Mouse (Mus musculus) MEL (cell line): ENCODE results near the gene Sdhaf4. TPM values are rescaled to one million over a fixed set of nuclear protein-coding genes. Genes with fewer than 3 reads are reported as not detected.

Source experiments
- DNase-seq: peaks from one replicate; pipeline ENCODE4 v3.0.0; 2011; ENCODE audit warnings: low read depth, low spot score
- H3K27ac ChIP-seq: 2 replicates; pipeline ENCODE4 v1.5.1; 2012; ENCODE audit warnings: low read depth, mild to moderate bottlenecking, control low read depth, low read length, moderate library complexity; ENCODE audit not compliant: control insufficient read depth
- H3K27me3 ChIP-seq, 2 experiments: fragments of 150-350 bp in 1 of 2; sonication (generic) in 1 of 2; 2 replicates each; pipeline ENCODE4 v1.6.1; 2012; ENCODE audit warnings: low read length in 2 of 2, mild to moderate bottlenecking in 2 of 2, improper control_type of control experiment in 1 of 2, moderate library complexity in 1 of 2; ENCODE audit not compliant: insufficient read depth in 2 of 2, control insufficient read depth in 1 of 2
- H3K36me3 ChIP-seq, 2 experiments: 2 replicates each; pipeline ENCODE4 v1.6.1; 2012 to 2014; ENCODE audit warnings: low read length in 2 of 2, improper control_type of control experiment in 1 of 2, inconsistent platforms in 1 of 2, mild to moderate bottlenecking in 1 of 2; ENCODE audit not compliant: insufficient read depth in 2 of 2, control insufficient read depth in 1 of 2
- H3K4me1 ChIP-seq, 2 experiments: fragments of 150-350 bp in 1 of 2; sonication (generic) in 1 of 2; 2 replicates each; pipeline ENCODE4 v1.6.1; 2012; ENCODE audit warnings: low read length in 2 of 2, improper control_type of control experiment in 1 of 2, mild to moderate bottlenecking in 1 of 2; ENCODE audit not compliant: insufficient read depth in 2 of 2, control insufficient read depth in 1 of 2
- H3K4me3 ChIP-seq, 2 experiments: fragments of 150-350 bp in 1 of 2; sonication (generic) in 1 of 2; 2 replicates each; pipeline ENCODE4 v1.5.1; 2012; ENCODE audit warnings: low read depth in 2 of 2, low read length in 2 of 2, mild to moderate bottlenecking in 2 of 2, moderate library complexity in 2 of 2, control low read depth in 1 of 2, improper control_type of control experiment in 1 of 2; ENCODE audit not compliant: control insufficient read depth in 1 of 2, insufficient read depth in 1 of 2
- H3K79me2 ChIP-seq: 2 replicates; pipeline ENCODE4 v1.6.1; 2012; ENCODE audit warnings: mild to moderate bottlenecking, low read length, moderate library complexity; ENCODE audit not compliant: control insufficient read depth, poor library complexity, insufficient read depth
- H3K9ac ChIP-seq: 2 replicates; pipeline ENCODE4 v1.6.1; 2012; ENCODE audit warnings: low read depth, mild to moderate bottlenecking, control low read depth, low read length, moderate library complexity; ENCODE audit not compliant: control insufficient read depth, poor library complexity, severe bottlenecking
- H3K9me3 ChIP-seq: fragments of 150-350 bp; sonication (generic); replicated peaks from 2 replicates; pipeline ENCODE4 v1.6.1; 2012; ENCODE audit warnings: mild to moderate bottlenecking, low read length, improper control_type of control experiment, moderate library complexity; ENCODE audit not compliant: insufficient read depth
- CHD1 ChIP-seq: IDR thresholded peaks from 2 replicates; pipeline ENCODE4 v1.6.1; 2012; ENCODE audit warnings: low read depth, mild to moderate bottlenecking, inconsistent platforms, low read length, improper control_type of control experiment
- E2F4 ChIP-seq: IDR thresholded peaks from 2 replicates; pipeline ENCODE4 v1.6.1; 2011; ENCODE audit warnings: low read depth, low read length, improper control_type of control experiment, borderline replicate concordance
- ETS1 ChIP-seq: IDR thresholded peaks from 2 replicates; pipeline ENCODE4 v1.6.1; 2012; ENCODE audit warnings: low read depth, mild to moderate bottlenecking, inconsistent platforms, low read length, improper control_type of control experiment, moderate library complexity
- GABPA ChIP-seq: IDR thresholded peaks from 2 replicates; pipeline ENCODE4 v1.6.1; 2012; ENCODE audit warnings: low read depth, mild to moderate bottlenecking, inconsistent platforms, low read length, improper control_type of control experiment, moderate library complexity
- GATA1 ChIP-seq: IDR thresholded peaks from 2 replicates; pipeline ENCODE4 v1.6.1; 2011; ENCODE audit warnings: low read depth, low read length, improper control_type of control experiment
- MAX ChIP-seq: IDR thresholded peaks from 2 replicates; pipeline ENCODE4 v1.6.1; 2011; ENCODE audit warnings: low read length, improper control_type of control experiment
- MAZ ChIP-seq: IDR thresholded peaks from 2 replicates; pipeline ENCODE4 v1.6.1; 2012; ENCODE audit warnings: low read depth, mild to moderate bottlenecking, inconsistent platforms, low read length, improper control_type of control experiment
- MXI1 ChIP-seq: IDR thresholded peaks from 2 replicates; pipeline ENCODE4 v1.6.1; 2011; ENCODE audit warnings: mild to moderate bottlenecking, low read depth, low read length, improper control_type of control experiment
- MYC ChIP-seq: IDR thresholded peaks from 2 replicates; pipeline ENCODE4 v1.6.1; 2011; ENCODE audit warnings: low read depth, mild to moderate bottlenecking, low read length, improper control_type of control experiment, moderate library complexity
- POLR2AphosphoS2 ChIP-seq: IDR thresholded peaks from 2 replicates; pipeline ENCODE4 v1.6.1; 2011; ENCODE audit warnings: low read length, improper control_type of control experiment
- POLR2AphosphoS5 ChIP-seq: IDR thresholded peaks from 2 replicates; pipeline ENCODE4 v1.6.1; 2012; ENCODE audit warnings: low read depth, borderline replicate concordance, mild to moderate bottlenecking, inconsistent platforms, low read length, moderate library complexity, mixed read lengths
- RAD21 ChIP-seq: IDR thresholded peaks from 2 replicates; pipeline ENCODE4 v1.6.1; 2011; ENCODE audit warnings: mild to moderate bottlenecking, low read depth, low read length, improper control_type of control experiment
- RCOR1 ChIP-seq: IDR thresholded peaks from 2 replicates; pipeline ENCODE4 v1.6.1; 2012; ENCODE audit warnings: low read depth, mild to moderate bottlenecking, inconsistent platforms, low read length, improper control_type of control experiment
- SIN3A ChIP-seq: IDR thresholded peaks from 2 replicates; pipeline ENCODE4 v1.6.1; 2012; ENCODE audit warnings: low read length, improper control_type of control experiment, inconsistent platforms
- TCF12 ChIP-seq: IDR thresholded peaks from 2 replicates; pipeline ENCODE4 v1.6.1; 2014; ENCODE audit warnings: low read depth, mild to moderate bottlenecking, inconsistent platforms, low read length, improper control_type of control experiment, moderate library complexity
- USF1 ChIP-seq: IDR thresholded peaks from 2 replicates; pipeline ENCODE4 v1.6.1; 2014; ENCODE audit warnings: low read depth, mild to moderate bottlenecking, inconsistent platforms, low read length, improper control_type of control experiment, moderate library complexity
- USF2 ChIP-seq, 2 experiments: IDR thresholded peaks; 2 replicates each; pipeline ENCODE4 v1.6.1; 2011 to 2012; ENCODE audit warnings: improper control_type of control experiment in 2 of 2, low read length in 2 of 2, borderline replicate concordance in 1 of 2, inconsistent platforms in 1 of 2, low read depth in 1 of 2, mild to moderate bottlenecking in 1 of 2; ENCODE audit not compliant: insufficient read depth in 1 of 2
- ZC3H11A ChIP-seq: IDR thresholded peaks from 2 replicates; pipeline ENCODE4 v1.6.1; 2012; ENCODE audit warnings: low read depth, mild to moderate bottlenecking, inconsistent platforms, low read length, improper control_type of control experiment
- ZKSCAN1 ChIP-seq: IDR thresholded peaks from 2 replicates; pipeline ENCODE4 v1.6.1; 2012; ENCODE audit warnings: low read depth, mild to moderate bottlenecking, inconsistent platforms, low read length, improper control_type of control experiment, moderate library complexity
- ZNF384 ChIP-seq: IDR thresholded peaks from 2 replicates; pipeline ENCODE4 v1.6.1; 2012; ENCODE audit warnings: low read depth, mild to moderate bottlenecking, inconsistent platforms, low read length, improper control_type of control experiment
- polyA plus RNA-seq, 2 experiments: library from polyadenylated mRNA; stranded (reverse) in 1 of 2; unstranded in 1 of 2; fragments of >175 nt in 1 of 2; fragments of >200 nt in 1 of 2; gene quantifications; 2 replicates each; pipeline versions ENCODE4 v1.2.1 to v1.2.4; 2012; ENCODE audit warnings: low replicate concordance in 2 of 2, low read depth in 1 of 2; ENCODE audit not compliant: insufficient read length in 2 of 2, insufficient read depth in 1 of 2, missing spikeins in 1 of 2
- total RNA-seq: library from RNA; depleted of rRNA; stranded (reverse); fragments of 300-350 nt; gene quantifications from 2 replicates; pipeline ENCODE4 v1.2.3, GENCODE M21; 2012

Gene Sdhaf4
- total and polyA plus RNA-seq, 3 experiments = 15.8 to 28.5 TPM; not detected in 1

DNA sequence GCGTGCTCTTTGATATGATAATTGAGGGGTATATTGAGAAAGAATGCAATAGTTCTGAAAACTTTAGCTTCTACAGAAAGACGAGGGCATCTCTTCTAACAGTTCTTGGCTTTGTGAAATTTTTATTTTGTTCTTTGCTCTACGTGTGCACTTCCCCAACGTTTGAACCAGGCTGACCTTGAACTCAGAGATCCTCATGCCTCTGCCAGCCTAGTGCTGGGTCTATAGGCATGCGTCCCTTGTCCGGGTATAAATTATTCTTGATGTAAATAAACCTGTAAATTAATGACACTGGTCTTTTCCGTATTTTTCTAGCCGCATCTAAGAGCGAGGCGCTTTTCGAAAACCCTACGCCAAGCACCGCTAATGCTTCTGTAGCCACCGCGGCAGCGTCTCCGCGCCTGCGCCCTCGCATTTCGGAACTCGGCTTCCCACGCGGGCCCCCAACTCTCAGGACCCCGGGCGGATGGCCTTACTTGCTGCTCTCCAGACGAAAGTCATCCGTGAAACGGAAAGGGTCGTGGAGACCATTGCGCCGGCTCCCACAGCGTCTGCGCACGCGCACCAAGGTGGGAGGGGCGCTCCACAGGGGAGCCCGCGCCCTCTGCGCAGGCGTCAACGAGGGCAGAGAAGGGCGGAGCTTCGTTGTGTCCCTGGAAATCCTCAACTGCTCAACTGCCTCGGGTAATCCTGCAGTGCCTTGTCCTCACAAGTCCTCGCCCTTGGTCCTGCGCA is at the start of gene Sdhaf4 (continued):
- TF ChIP-seq ZC3H11A (no peak), GABPA (no peak)

GRCm38 (mm10) chr1:24046730-24047510 is 41.5 kb upstream of the Sdhaf4 start:
- no peaks in the 10 kb centered on the region for H3K9me3 ChIP-seq
- peaks cover 3 to 9% of the 10 kb centered on the region in 2 experiments; a peak in 3 of 4 replicates for H3K27me3 ChIP-seq
- no peaks in the 10 kb centered on the region for H3K4me1 ChIP-seq
- H3K36me3 ChIP-seq = no peaks in the 10 kb centered on the region
- no peak overlapping the region for H3K4me3 ChIP-seq
- no peak for DNase-seq
- no peak overlapping the region for H3K27ac ChIP-seq
- H3K9ac ChIP-seq = no peak overlapping the region
- H3K79me2 ChIP-seq = no peaks in the 10 kb centered on the region
- TF ChIP-seq USF1 (no peak), RCOR1 (no peak), ZKSCAN1 (no peak), USF2 (IDR thresholded peaks at IDR 0.05; ENCODE audit: borderline replicate concordance in 1 of 2, insufficient read depth in 1 of 2, low read depth in 1 of 2, low read length in 2 of 2) (no peak), E2F4 (no peak), RAD21 (no peak), GATA1 (no peak), POLR2AphosphoS2 (no peak), ZC3H11A (no peak), ETS1 (no peak), POLR2AphosphoS5 (no peak), MAZ (no peak), MXI1 (no peak), CHD1 (no peak)

DNA sequence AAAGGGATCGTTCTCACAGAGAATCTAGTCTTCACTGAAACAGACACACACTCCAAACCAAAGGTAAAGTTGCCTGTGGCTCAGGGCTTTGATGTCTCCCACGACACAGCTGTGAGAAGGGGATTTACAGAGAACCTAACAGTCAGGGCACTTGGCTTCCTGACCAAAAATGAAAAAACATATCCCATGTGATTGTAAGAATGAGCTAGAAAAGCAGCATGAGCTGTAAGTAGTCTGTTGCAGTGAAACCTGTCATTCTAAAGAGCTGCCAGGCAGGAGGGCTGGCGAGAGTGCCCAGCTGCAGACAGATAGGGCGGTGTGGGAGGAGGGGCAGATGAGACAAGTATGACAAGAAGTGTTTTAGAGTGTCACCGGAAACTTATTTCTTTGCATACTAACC is 40.2 kb upstream of the Sdhaf4 start:
- H3K4me3 ChIP-seq = no peak overlapping the region
- TF ChIP-seq MYC (no peak), GATA1 (no peak), ZNF384 (no peak), MAX (no peak), E2F4 (no peak), POLR2AphosphoS5 (no peak), TCF12 (no peak), SIN3A (no peak)
- no peaks in the 10 kb centered on the region for H3K9me3 ChIP-seq
- H3K79me2 ChIP-seq = no peaks in the 10 kb centered on the region
- H3K27me3 ChIP-seq = peaks cover 3 to 9% of the 10 kb centered on the region in 2 experiments; a peak in 3 of 4 replicates
- no peaks in the 10 kb centered on the region for H3K4me1 ChIP-seq
- DNase-seq = no peak
- H3K36me3 ChIP-seq = no peaks in the 10 kb centered on the region
- H3K9ac ChIP-seq = no peak overlapping the region
- H3K27ac ChIP-seq = no peak overlapping the region
